Mouse (Mus musculus): ENCODE data around the gene Gm20388. TPM values are rescaled to one million over a fixed set of nuclear protein-coding genes. Genes with fewer than 3 reads are reported as not detected.

The Gm20388 gene
- polyA plus RNA-seq, 1 experiment from 2014 or later: 47.1 TPM

GRCm38 (mm10) chr8:121952122-121952521, 2041.5 kb downstream of the Gm20388 start:
- Histone ChIP-seq H3K79me2 (ENCODE audit: inconsistent target) (peaks cover 62% of the 10 kb centered on the region), H3K27ac (no peak overlapping the region), H3K36me3 (ENCODE audit: inconsistent target) (no peaks in the 10 kb centered on the region; the same call in 1 of the 2 replicates), H3K4me3 (ENCODE audit: inconsistent target) (no peak overlapping the region)

GRCm38 (mm10) chr8:121952800-121953199, 2042.2 kb downstream of the Gm20388 start:
- no peak overlapping the region for H3K27ac ChIP-seq
- H3K79me2 ChIP-seq (ENCODE audit: inconsistent target): peaks cover 69% of the 10 kb centered on the region
- H3K36me3 ChIP-seq (ENCODE audit: inconsistent target): no peaks in the 10 kb centered on the region; the same call in 1 of the 2 replicates
- WGBS (ENCODE audit: missing documents): 79% methylated on average over 7 of the region's 7 CpGs
- H3K4me3 ChIP-seq (ENCODE audit: inconsistent target): no peak overlapping the region

- 41% methylated on average over 3 of the region's 3 CpGs for WGBS (ENCODE audit: missing documents)
- H3K36me3 ChIP-seq (ENCODE audit: inconsistent target): no peaks in the 10 kb centered on the region; the same call in 1 of the 2 replicates
- H3K4me3 ChIP-seq (ENCODE audit: inconsistent target): no peak overlapping the region
- H3K27ac ChIP-seq: no peak overlapping the region
- peaks cover 81% of the 10 kb centered on the region for H3K79me2 ChIP-seq (ENCODE audit: inconsistent target)
Observed at GRCm38 (mm10) chr8:121953821-121954545, 2043.3 kb downstream of the Gm20388 start.

GRCm38 (mm10) chr8:121954981-121955555, 2044.4 kb downstream of the Gm20388 start:
- Histone ChIP-seq H3K27ac (no peak overlapping the region), H3K79me2 (ENCODE audit: inconsistent target) (peaks cover 90% of the 10 kb centered on the region), H3K36me3 (ENCODE audit: inconsistent target) (no peaks in the 10 kb centered on the region; the same call in 1 of the 2 replicates), H3K4me3 (ENCODE audit: inconsistent target) (no peak overlapping the region)
- WGBS (ENCODE audit: missing documents): 89% methylated on average over 10 of the region's 10 CpGs

DNA sequence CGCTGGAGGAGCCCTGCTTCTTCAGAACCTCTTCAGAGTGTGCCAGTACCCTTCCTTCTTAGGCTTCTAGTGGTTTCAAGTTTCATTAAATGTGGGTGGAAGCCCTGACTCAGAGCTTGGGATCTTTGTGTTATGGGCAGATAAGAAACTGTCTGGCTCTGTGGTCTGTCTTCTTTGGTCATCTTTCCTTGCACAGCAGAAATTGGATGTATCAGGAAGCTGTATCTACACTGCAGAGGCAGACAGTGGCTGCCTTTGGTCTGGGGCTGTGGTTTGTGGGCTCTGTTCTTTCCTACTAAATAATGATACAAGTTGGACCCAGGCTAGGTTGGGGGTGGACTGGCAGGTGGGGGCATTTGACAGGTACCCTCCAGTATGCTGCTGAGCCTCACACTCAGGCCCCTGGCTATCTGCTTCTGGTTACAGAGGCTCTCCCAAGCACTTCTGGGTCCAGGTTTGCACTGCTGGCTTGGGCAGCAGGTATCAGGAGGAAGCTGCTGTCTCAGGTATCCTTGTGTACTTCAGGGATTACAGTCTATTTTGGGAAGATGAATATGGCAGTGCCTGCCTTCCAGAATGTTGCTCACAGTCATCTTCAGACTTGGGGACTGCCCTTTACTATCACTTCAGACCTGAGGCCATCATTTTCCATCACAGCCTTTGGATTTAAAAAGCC, 2045.3 kb downstream of the Gm20388 start:
- no peak overlapping the region for H3K27ac ChIP-seq
- H3K4me3 ChIP-seq (ENCODE audit: inconsistent target): no peak overlapping the region
- H3K36me3 ChIP-seq (ENCODE audit: inconsistent target): peaks cover 3% of the 10 kb centered on the region; the same call in 1 of the 2 replicates
- 31% methylated on average over 1 of the region's 1 CpGs for WGBS (ENCODE audit: missing documents)
- H3K79me2 ChIP-seq (ENCODE audit: inconsistent target): peaks cover 98% of the 10 kb centered on the region

DNA sequence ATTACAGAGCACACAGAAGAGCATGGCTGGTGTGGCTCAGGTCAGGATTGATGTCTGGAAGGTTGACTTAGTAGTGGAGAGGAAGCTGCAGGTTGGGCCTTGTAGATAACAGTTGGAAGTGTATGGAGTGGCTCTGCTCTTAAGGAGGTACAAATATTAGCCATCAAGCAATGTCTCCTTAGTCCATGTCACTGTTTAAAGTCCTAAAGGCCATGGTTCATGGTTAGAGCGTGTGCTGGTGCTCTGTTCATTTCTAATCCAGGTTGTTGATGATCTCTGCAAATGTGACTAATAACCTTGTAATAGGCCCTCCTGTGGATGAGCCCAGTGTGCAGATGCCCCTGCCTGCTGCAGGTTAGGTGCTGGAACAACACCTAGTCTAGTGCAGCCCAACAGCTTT, 2047.8 kb downstream of the Gm20388 start:
- WGBS (ENCODE audit: missing documents): 100% methylated on average over 1 of the region's 1 CpGs
- Histone ChIP-seq H3K4me3 (ENCODE audit: inconsistent target) (no peak overlapping the region), H3K36me3 (ENCODE audit: inconsistent target) (peaks cover 3% of the 10 kb centered on the region; the same call in 1 of the 2 replicates), H3K27ac (no peak overlapping the region), H3K79me2 (ENCODE audit: inconsistent target) (peaks cover 98% of the 10 kb centered on the region)

GRCm38 (mm10) chr8:121962892-121963291, 2052.3 kb downstream of the Gm20388 start:
- H3K36me3 ChIP-seq (ENCODE audit: inconsistent target): 0 out of 2 replicates have a peak, but pooled peaks cover 3% of the 10 kb centered on the region
- no peak overlapping the region for H3K4me3 ChIP-seq (ENCODE audit: inconsistent target)
- H3K79me2 ChIP-seq (ENCODE audit: inconsistent target): peaks cover 97% of the 10 kb centered on the region
- H3K27ac ChIP-seq: no peak overlapping the region
- WGBS (ENCODE audit: missing documents): 86% methylated on average over 3 of the region's 3 CpGs

DNA sequence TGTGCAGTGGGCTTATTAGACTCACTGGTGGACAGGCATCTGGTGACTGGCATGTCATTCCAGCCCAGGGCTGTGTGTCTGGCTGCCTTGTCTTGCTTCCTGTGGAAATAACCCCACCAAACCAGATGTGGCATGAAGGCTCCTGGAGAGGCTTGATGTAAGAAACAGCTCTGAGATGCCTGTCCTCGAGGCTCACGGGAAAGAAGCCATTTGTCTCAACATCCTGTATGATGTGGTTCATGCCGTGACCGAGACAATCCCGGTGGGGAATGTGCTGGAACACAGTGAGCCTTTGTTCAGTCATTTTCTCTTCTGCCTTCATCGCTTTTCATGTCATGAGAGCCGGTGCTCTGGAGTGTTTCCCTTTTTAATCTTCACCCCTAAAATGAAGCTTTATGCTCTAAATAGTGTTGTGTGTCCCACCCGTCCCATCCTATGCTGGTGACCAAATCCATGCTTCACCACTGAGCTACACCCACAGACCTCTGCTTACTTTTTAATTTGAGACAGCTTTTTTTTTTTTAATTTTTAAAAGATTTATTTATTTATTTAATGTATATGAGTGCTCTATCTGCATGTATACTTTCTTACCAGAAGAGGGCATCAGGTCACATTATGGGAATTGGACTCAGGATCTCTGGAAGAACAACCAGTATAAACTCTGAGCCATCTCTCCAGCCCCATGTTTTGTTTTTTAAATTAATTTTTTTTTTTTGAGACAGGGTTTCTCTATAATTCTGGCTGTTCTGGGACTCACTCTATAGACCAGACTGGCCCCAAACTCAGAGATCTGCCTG, 2054.3 kb downstream of the Gm20388 start:
- H3K79me2 ChIP-seq (ENCODE audit: inconsistent target): peaks cover 97% of the 10 kb centered on the region
- H3K4me3 ChIP-seq (ENCODE audit: inconsistent target): no peak overlapping the region
- H3K36me3 ChIP-seq (ENCODE audit: inconsistent target): 0 out of 2 replicates have a peak, but pooled peaks cover 3% of the 10 kb centered on the region
- 90% methylated on average over 8 of the region's 8 CpGs for WGBS (ENCODE audit: missing documents)
- no peak overlapping the region for H3K27ac ChIP-seq

GRCm38 (mm10) chr8:121966110-121966509, 2055.5 kb downstream of the Gm20388 start:
- Histone ChIP-seq H3K36me3 (ENCODE audit: inconsistent target) (no peaks in the 10 kb centered on the region), H3K4me3 (ENCODE audit: inconsistent target) (no peak overlapping the region), H3K79me2 (ENCODE audit: inconsistent target) (peaks cover 97% of the 10 kb centered on the region), H3K27ac (no peak overlapping the region)
- WGBS (ENCODE audit: missing documents): 97% methylated on average over 5 of the region's 5 CpGs

DNA sequence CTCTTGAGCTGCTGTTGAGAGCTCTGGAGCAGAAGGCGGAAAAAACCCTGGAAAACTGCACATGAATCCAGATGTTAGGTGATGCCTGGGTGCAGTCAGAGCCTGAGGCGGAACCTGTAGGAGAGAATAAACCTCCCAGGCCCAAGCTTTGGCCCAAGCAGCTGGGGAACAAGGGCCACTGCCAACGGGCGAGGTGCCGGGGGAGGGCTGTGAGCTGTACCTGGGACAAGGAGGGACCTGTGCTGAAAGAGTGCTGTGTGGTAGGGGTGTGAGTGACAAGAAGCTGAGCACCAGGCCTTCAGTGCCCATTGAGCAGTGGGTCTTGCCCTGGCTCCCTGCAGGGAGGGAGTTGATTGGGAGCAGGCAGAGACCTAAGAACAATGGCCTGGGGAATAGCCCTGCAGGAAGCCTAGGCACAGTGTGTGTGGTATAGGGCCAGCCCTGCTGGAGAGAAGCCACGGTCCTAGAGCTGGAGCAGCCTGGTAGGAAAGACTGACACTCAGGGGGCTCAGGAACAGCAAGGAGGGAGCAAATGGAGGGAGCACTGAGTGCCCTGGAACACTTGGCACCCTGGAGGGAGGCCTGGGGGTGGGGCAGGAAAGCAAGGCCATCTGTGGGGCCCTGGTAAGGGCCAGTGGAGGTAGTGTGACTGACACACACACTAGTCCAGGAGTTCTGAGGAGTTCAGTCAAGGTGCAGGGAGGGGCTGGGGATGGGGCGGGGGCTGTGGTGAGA, 2056.2 kb downstream of the Gm20388 start:
- Histone ChIP-seq H3K4me3 (ENCODE audit: inconsistent target) (no peak overlapping the region), H3K27ac (no peak overlapping the region), H3K36me3 (ENCODE audit: inconsistent target) (no peaks in the 10 kb centered on the region), H3K79me2 (ENCODE audit: inconsistent target) (peaks cover 89% of the 10 kb centered on the region)
- WGBS (ENCODE audit: missing documents): 83% methylated on average over 7 of the region's 7 CpGs

- Histone ChIP-seq H3K36me3 (ENCODE audit: inconsistent target) (no peaks in the 10 kb centered on the region), H3K27ac (no peak overlapping the region), H3K4me3 (ENCODE audit: inconsistent target) (no peak overlapping the region), H3K79me2 (ENCODE audit: inconsistent target) (peaks cover 78% of the 10 kb centered on the region)
- 91% methylated on average over 4 of the region's 4 CpGs for WGBS (ENCODE audit: missing documents)
Observed at GRCm38 (mm10) chr8:121967977-121968376, 2057.3 kb downstream of the Gm20388 start.

GRCm38 (mm10) chr8:121968542-121968941, 2057.9 kb downstream of the Gm20388 start:
- Histone ChIP-seq H3K36me3 (ENCODE audit: inconsistent target) (no peaks in the 10 kb centered on the region), H3K79me2 (ENCODE audit: inconsistent target) (peaks cover 72% of the 10 kb centered on the region), H3K27ac (no peak overlapping the region), H3K4me3 (ENCODE audit: inconsistent target) (no peak overlapping the region)
- 79% methylated on average over 4 of the region's 4 CpGs for WGBS (ENCODE audit: missing documents)

- H3K4me3 ChIP-seq (ENCODE audit: inconsistent target): no peak overlapping the region
- H3K27ac ChIP-seq: no peak overlapping the region
- 94% methylated on average over 8 of the region's 8 CpGs for WGBS (ENCODE audit: missing documents)
- peaks cover 56% of the 10 kb centered on the region for H3K79me2 ChIP-seq (ENCODE audit: inconsistent target)
- peaks cover 8% of the 10 kb centered on the region; the same call in 1 of the 2 replicates for H3K36me3 ChIP-seq (ENCODE audit: inconsistent target)
Observed at GRCm38 (mm10) chr8:121970225-121970624, 2059.6 kb downstream of the Gm20388 start.

All from macrophage (primary cell).